Comparison of ENCODE assay signal across 14 mouse cellular contexts in genomic region chr7:83742690-83743089, GRCm38 (mm10). TPM values are rescaled to one million over a fixed set of nuclear protein-coding genes. Genes with fewer than 3 reads are reported as not detected.
"Had no signal": no experiment of that assay in that cellular context is flagged by ENCODE, and none has a peak within 500 bp of the region (broad histone marks: within the 10 kb centered on the region; RNA-seq: fewer than 3 reads in every experiment).

No protein-coding gene starts in this region.

- ATAC-seq: lung, postnatal 0 days; midbrain, embryonic 15.5 days had no signal

- DNase-seq: kidney, adult 8-10 months; kidney, postnatal 25 days; lung, adult 2 months; lung, postnatal 4 days; retina, postnatal 1 day; right cerebral cortex, postnatal 4 days; spleen, adult 18-20 months; thymus, adult 18-20 months; thymus, postnatal 14 days had no signal

RNA-seq across cellular contexts. Expression of gene Cfap161, which starts 52.0 kb away (rescaled TPM):
- total RNA-seq: monocyte, adult 5-6 weeks had no signal
- polyA plus RNA-seq: midbrain, embryonic 11.5 days; neural tube, embryonic 13.5 days had no signal
